Mouse (Mus musculus) embryonic fibroblast, embryonic 13.5 days (primary cell): Measurements from ENCODE around the gene Zfp382. TPM values are rescaled to one million over a fixed set of nuclear protein-coding genes. Genes with fewer than 3 reads are reported as not detected.

Experiments
- H3K27ac ChIP-seq: 2 replicates; pipeline ENCODE4 v1.5.1; 2012; ENCODE audit warnings: low read length, control low read depth, inconsistent platforms; ENCODE audit not compliant: insufficient read depth
- H3K4me1 ChIP-seq: 2 replicates; pipeline ENCODE4 v1.6.1; 2011; ENCODE audit warnings: low read length; ENCODE audit not compliant: control insufficient read depth, insufficient read depth
- H3K4me3 ChIP-seq: 2 replicates; pipeline ENCODE4 v1.5.1; 2011; ENCODE audit warnings: mild to moderate bottlenecking, control low read depth, low read length; ENCODE audit not compliant: insufficient read depth
- CTCF ChIP-seq: IDR thresholded peaks from 2 replicates; pipeline ENCODE4 v1.5.1; 2011; ENCODE audit warnings: mild to moderate bottlenecking, control low read depth, low read length, moderate library complexity, borderline replicate concordance; ENCODE audit not compliant: insufficient read depth
- POLR2A ChIP-seq: IDR thresholded peaks from 2 replicates; pipeline ENCODE4 v1.6.1; 2011; ENCODE audit warnings: low read depth, mild to moderate bottlenecking, control low read depth, low read length, moderate library complexity
- polyA plus RNA-seq: library from polyadenylated mRNA; stranded (reverse); fragments of >200 nt; gene quantifications from 2 replicates; pipeline ENCODE4 v1.2.4, GENCODE M21; 2011; ENCODE audit warnings: low read depth; ENCODE audit not compliant: missing spikeins, insufficient read length

Gene Zfp382
- polyA plus RNA-seq, 1 experiment: 8.4 TPM

- H3K27ac ChIP-seq: no peak overlapping the region
- TF ChIP-seq POLR2A (no peak), CTCF (no peak)
- H3K4me3 ChIP-seq: no peak overlapping the region
- H3K4me1 ChIP-seq: no peaks in the 10 kb centered on the region
Observed at GRCm38 (mm10) chr7:30147011-30147410, 25.3 kb downstream of the Zfp382 start.

- Histone ChIP-seq H3K4me3 (no peak overlapping the region), H3K27ac (no peak overlapping the region), H3K4me1 (no peaks in the 10 kb centered on the region)
- no peak for TF ChIP-seq CTCF
- no peak for TF ChIP-seq POLR2A
Observed at GRCm38 (mm10) chr7:30154040-30154439, 32.3 kb downstream of the Zfp382 start.

- Histone ChIP-seq H3K4me1 (no peaks in the 10 kb centered on the region), H3K27ac (no peak overlapping the region), H3K4me3 (no peak overlapping the region)
- no peak for TF ChIP-seq POLR2A
- no peak for TF ChIP-seq CTCF
Observed at GRCm38 (mm10) chr7:30155507-30155906, 33.8 kb downstream of the Zfp382 start.

GRCm38 (mm10) chr7:30163113-30163512, 41.4 kb downstream of the Zfp382 start:
- TF ChIP-seq CTCF (no peak), POLR2A (no peak)
- H3K27ac ChIP-seq: no peak overlapping the region
- H3K4me3 ChIP-seq: no peak overlapping the region
- H3K4me1 ChIP-seq: no peaks in the 10 kb centered on the region

- H3K27ac ChIP-seq: no peak overlapping the region
- TF ChIP-seq CTCF (no peak), POLR2A (no peak)
- H3K4me1 ChIP-seq: no peaks in the 10 kb centered on the region
- H3K4me3 ChIP-seq: no peak overlapping the region
Observed at GRCm38 (mm10) chr7:30164745-30165144, 43.0 kb downstream of the Zfp382 start.

- peak overlapping the region; percentile 63 for H3K27ac ChIP-seq
- TF ChIP-seq POLR2A: no peak
- TF ChIP-seq CTCF: no peak
- no peaks in the 10 kb centered on the region for H3K4me1 ChIP-seq
- peak overlapping the region; percentile 86 for H3K4me3 ChIP-seq
Observed at GRCm38 (mm10) chr7:30168914-30169582, 47.3 kb downstream of the Zfp382 start.

GRCm38 (mm10) chr7:30169583-30170282, 48.0 kb downstream of the Zfp382 start, which contains the start of gene Zfp146:
Gene Zfp146, minus strand, starts transcription at chr7:30169750.
- Histone ChIP-seq H3K4me1 (no peaks in the 10 kb centered on the region), H3K4me3 (peak within 1 kb of the TSS; percentile 86), H3K27ac (peak within 1 kb of the TSS; percentile 68)
- TF ChIP-seq CTCF (no peak), POLR2A (peak; percentile 98)

GRCm38 (mm10) chr7:30170283-30170951, 48.7 kb downstream of the Zfp382 start:
- no peak for TF ChIP-seq CTCF
- no peak; the same call in 1 of the 2 replicates for TF ChIP-seq POLR2A
- H3K4me1 ChIP-seq: no peaks in the 10 kb centered on the region
- H3K4me3 ChIP-seq: peak overlapping the region; percentile 85
- H3K27ac ChIP-seq: no peak overlapping the region

GRCm38 (mm10) chr7:30176474-30176873, 54.7 kb downstream of the Zfp382 start:
- H3K4me1 ChIP-seq: no peaks in the 10 kb centered on the region
- no peak overlapping the region for H3K4me3 ChIP-seq
- no peak overlapping the region for H3K27ac ChIP-seq
- TF ChIP-seq POLR2A (no peak), CTCF (no peak)

GRCm38 (mm10) chr7:30178256-30178655, 56.5 kb downstream of the Zfp382 start:
- TF ChIP-seq POLR2A: no peak
- TF ChIP-seq CTCF: no peak
- Histone ChIP-seq H3K27ac (no peak overlapping the region), H3K4me1 (no peaks in the 10 kb centered on the region), H3K4me3 (no peak overlapping the region)
